Mouse (Mus musculus): Measurements from ENCODE around the gene Brsk2.

DNA sequence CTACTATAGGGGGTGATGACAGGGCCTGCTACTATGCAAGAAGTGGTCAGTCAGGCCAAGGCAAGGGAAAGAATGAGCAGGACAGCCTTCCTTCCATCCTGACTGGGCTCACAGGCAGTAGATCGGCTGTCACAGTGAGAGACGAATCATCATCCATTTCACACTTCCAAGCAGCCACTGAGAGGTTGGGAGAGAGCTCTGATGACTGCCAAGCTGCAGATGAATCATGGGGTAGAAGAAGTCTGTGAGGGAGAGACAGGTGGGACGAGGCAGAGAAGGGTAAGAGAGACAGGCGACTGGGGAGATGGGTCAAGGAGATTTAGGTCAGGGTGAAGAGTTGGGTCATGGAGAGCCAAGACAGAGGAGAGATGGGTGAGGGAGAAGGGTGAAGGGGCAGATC is 3.4 kb downstream of the Brsk2 start:
- TF ChIP-seq MAFK (IDR thresholded peaks at IDR 0.05; ENCODE audit: insufficient read depth, low read depth, low read length) (no peak), HCFC1 (IDR thresholded peaks at IDR 0.05; ENCODE audit: borderline replicate concordance, insufficient read depth, low read length) (no peak), CHD2 (IDR thresholded peaks at IDR 0.05; ENCODE audit: low read depth, low read length) (no peak), ZNF384 (IDR thresholded peaks at IDR 0.05; ENCODE audit: low read depth, low read length) (no peak), ZC3H11A (IDR thresholded peaks at IDR 0.05; ENCODE audit: borderline replicate concordance, low read depth, low read length) (no peak)
